Mouse (Mus musculus): ENCODE data around the gene Fads1. TPM values are rescaled to one million over a fixed set of nuclear protein-coding genes. Genes with fewer than 3 reads are reported as not detected.
A peak's percentile ranks its signal among the peaks of the same experiment; 100 is the strongest.

Gene Fads1
- total and polyA plus RNA-seq, 3 experiments = 145 to 366 (median 307) TPM

DNA sequence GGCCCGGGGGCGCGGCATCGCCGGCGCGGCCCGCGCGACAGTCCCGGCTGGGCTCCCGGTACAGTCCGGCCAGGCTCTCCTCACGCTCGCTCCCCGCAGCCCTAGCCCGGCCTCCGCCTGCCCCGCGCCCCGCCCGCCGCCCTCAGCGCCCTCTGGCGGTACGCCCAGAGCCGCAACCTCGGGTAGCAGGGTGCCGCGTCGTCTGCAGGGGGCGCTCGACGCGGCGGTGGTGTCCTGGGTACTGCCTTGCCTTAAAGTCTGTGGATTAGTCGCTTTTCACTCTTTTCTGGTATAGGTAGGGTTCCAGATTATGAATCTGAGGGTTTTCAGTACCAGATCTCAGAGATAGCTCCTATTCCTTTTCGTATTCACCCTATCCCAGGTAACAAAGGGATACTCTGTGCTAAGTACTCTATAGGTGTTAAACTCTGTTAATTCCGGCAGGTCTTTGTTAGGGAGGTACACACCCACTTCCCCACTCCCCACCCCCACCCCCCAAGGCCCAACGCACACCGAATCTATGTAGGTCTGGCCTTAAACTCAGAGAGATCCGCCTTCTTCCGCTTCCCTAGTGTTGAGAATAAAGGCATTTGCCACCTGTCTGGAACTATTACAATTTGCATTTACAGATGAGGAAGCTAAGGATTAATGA lies 58.1 kb downstream of the Fads1 start, which contains the start of gene Myrf:
Gene Myrf (minus strand): TSS at position 95 of the 652 bp plus-strand sequence.
- H3K27me3 ChIP-seq (ENCODE audit: insufficient read depth, low read length) = peaks cover 52% of the 10 kb centered on the region
- no peak for TF ChIP-seq TAL1 (conservative IDR thresholded peaks at IDR 0.05; ENCODE audit: low read depth, low read length)
- peak; percentile 47 for TF ChIP-seq CTCF (IDR thresholded peaks at IDR 0.05; ENCODE audit: low read depth, low read length)
- ATAC-seq (ENCODE audit: extremely low read depth, insufficient number of reproducible peaks, low FRiP score, poor library complexity, severe bottlenecking) (no peak), DNase-seq (ENCODE audit: low spot score) (peak; percentile 28)
- peaks cover 3% of the 10 kb centered on the region; the same call in 1 of the 2 replicates for H3K9me3 ChIP-seq (replicated peaks)
- 0 out of 2 replicates have a peak, but pooled peaks cover 6% of the 10 kb centered on the region for H3K4me1 ChIP-seq (ENCODE audit: insufficient read depth, low read depth, low read length)
- no peak within 1 kb of the TSS for H3K4me3 ChIP-seq (ENCODE audit: low read depth, low read length)
- H3K36me3 ChIP-seq (replicated peaks) = no peaks in the 10 kb centered on the region

GRCm38 (mm10) chr19:10242916-10243315 lies 60.2 kb downstream of the Fads1 start:
- H3K9me3 ChIP-seq (replicated peaks) = peaks cover 3% of the 10 kb centered on the region; the same call in 1 of the 2 replicates
- TF ChIP-seq POLR2AphosphoS5 (IDR thresholded peaks at IDR 0.05; ENCODE audit: insufficient replicate concordance, low read depth, low read length) = no peak
- TF ChIP-seq GATA2 (IDR thresholded peaks at IDR 0.05; ENCODE audit: borderline replicate concordance, low read depth, low read length) = no peak
- TF ChIP-seq CTCF (IDR thresholded peaks at IDR 0.05; ENCODE audit: low read depth, low read length) = no peak
- TF ChIP-seq GATA1 (IDR thresholded peaks at IDR 0.05; ENCODE audit: borderline replicate concordance, low read length) = no peak
- no peak for TF ChIP-seq TAL1 (conservative IDR thresholded peaks at IDR 0.05; ENCODE audit: low read depth, low read length)
- no peak for DNase-seq (ENCODE audit: low spot score)
- ATAC-seq (ENCODE audit: extremely low read depth, insufficient number of reproducible peaks, low FRiP score, poor library complexity, severe bottlenecking) = no peak
- no peaks in the 10 kb centered on the region for H3K36me3 ChIP-seq (replicated peaks)
- no peak overlapping the region for H3K4me3 ChIP-seq (ENCODE audit: low read depth, low read length)
- H3K27me3 ChIP-seq (ENCODE audit: insufficient read depth, low read length) = peaks cover 59% of the 10 kb centered on the region
- H3K4me1 ChIP-seq (ENCODE audit: insufficient read depth, low read depth, low read length) = 0 out of 2 replicates have a peak, but pooled peaks cover 6% of the 10 kb centered on the region

- TF ChIP-seq GATA2 (IDR thresholded peaks at IDR 0.05; ENCODE audit: borderline replicate concordance, low read depth, low read length) (no peak), CTCF (IDR thresholded peaks at IDR 0.05; ENCODE audit: low read depth, low read length) (peak; percentile 35; the same call in 1 of the 2 replicates), GATA1 (IDR thresholded peaks at IDR 0.05; ENCODE audit: borderline replicate concordance, low read length) (no peak), POLR2AphosphoS5 (IDR thresholded peaks at IDR 0.05; ENCODE audit: insufficient replicate concordance, low read depth, low read length) (no peak), TAL1 (conservative IDR thresholded peaks at IDR 0.05; ENCODE audit: low read depth, low read length) (no peak)
- DNase-seq (ENCODE audit: low spot score) (no peak), ATAC-seq (ENCODE audit: extremely low read depth, insufficient number of reproducible peaks, low FRiP score, poor library complexity, severe bottlenecking) (no peak)
- Histone ChIP-seq H3K9me3 (replicated peaks) (peaks cover 3% of the 10 kb centered on the region; the same call in 1 of the 2 replicates), H3K4me1 (ENCODE audit: insufficient read depth, low read depth, low read length) (0 out of 2 replicates have a peak, but pooled peaks cover 6% of the 10 kb centered on the region), H3K27me3 (ENCODE audit: insufficient read depth, low read length) (peaks cover 61% of the 10 kb centered on the region), H3K4me3 (ENCODE audit: low read depth, low read length) (no peak overlapping the region), H3K36me3 (replicated peaks) (no peaks in the 10 kb centered on the region)
These were observed 61.5 kb downstream of the Fads1 start for GRCm38 (mm10) chr19:10244183-10244582.

Other genes starting within 250 kb of the Fads1 start
- 2,660 and 2,681 TPM in 2 replicates for gene Fth1, start 202.3 kb upstream of the Fads1 start, total RNA-seq (2014; fragmentation: Nextera tagmentation)
- 936 and 1,016 TPM in 2 replicates for gene Fth1, start 202.3 kb upstream of the Fads1 start, total RNA-seq (2017)
- 28,412 and 34,236 TPM in 2 replicates for gene Fth1, start 202.3 kb upstream of the Fads1 start, polyA plus RNA-seq (2012)
- gene Best1, start 181.3 kb upstream of the Fads1 start, total RNA-seq (2014; fragmentation: Nextera tagmentation) = not detected in 2 replicates
- gene Best1, start 181.3 kb upstream of the Fads1 start, total RNA-seq (2017) = 0.22 TPM in 1 of 2 replicates, not detected in the other
- 0.03 TPM in 1 of 2 replicates, not detected in the other for gene Best1, start 181.3 kb upstream of the Fads1 start, polyA plus RNA-seq (2012)
- gene Rab3il1, start 181.2 kb upstream of the Fads1 start, total RNA-seq (2014; fragmentation: Nextera tagmentation) = 4.7 and 25.4 TPM in 2 replicates
- gene Rab3il1, start 181.2 kb upstream of the Fads1 start, total RNA-seq (2017) = 2.7 and 3.1 TPM in 2 replicates
- gene Rab3il1, start 181.2 kb upstream of the Fads1 start, polyA plus RNA-seq (2012) = 4.0 and 4.2 TPM in 2 replicates
- gene Fads3, start 141.3 kb upstream of the Fads1 start, total RNA-seq (2014; fragmentation: Nextera tagmentation) = 32.8 and 41.8 TPM in 2 replicates
- gene Fads3, start 141.3 kb upstream of the Fads1 start, total RNA-seq (2017) = 17.0 and 20.1 TPM in 2 replicates
- 46.6 and 48.8 TPM in 2 replicates for gene Fads3, start 141.3 kb upstream of the Fads1 start, polyA plus RNA-seq (2012)
- gene Fads2, start 81.1 kb upstream of the Fads1 start, total RNA-seq (2014; fragmentation: Nextera tagmentation) = 223 and 226 TPM in 2 replicates
- gene Fads2, start 81.1 kb upstream of the Fads1 start, total RNA-seq (2017) = 182 and 199 TPM in 2 replicates
- gene Fads2, start 81.1 kb upstream of the Fads1 start, polyA plus RNA-seq (2012) = 223 and 275 TPM in 2 replicates
- 24.2 and 40.3 TPM in 2 replicates for gene Tmem258, start 21.1 kb downstream of the Fads1 start, total RNA-seq (2014; fragmentation: Nextera tagmentation)
- 178 and 219 TPM in 2 replicates for gene Tmem258, start 21.1 kb downstream of the Fads1 start, total RNA-seq (2017)
- 13.9 and 20.3 TPM in 2 replicates for gene Tmem258, start 21.1 kb downstream of the Fads1 start, polyA plus RNA-seq (2012)
- 23.1 and 30.8 TPM in 2 replicates for gene Fen1, start 21.3 kb downstream of the Fads1 start, total RNA-seq (2014; fragmentation: Nextera tagmentation)
- gene Fen1, start 21.3 kb downstream of the Fads1 start, total RNA-seq (2017) = 167 and 180 TPM in 2 replicates
- 51.2 and 86.3 TPM in 2 replicates for gene Fen1, start 21.3 kb downstream of the Fads1 start, polyA plus RNA-seq (2012)
- gene Myrf, start 57.9 kb downstream of the Fads1 start, total RNA-seq (2014; fragmentation: Nextera tagmentation) = not detected in 2 replicates
- 0.12 and 0.22 TPM in 2 replicates for gene Myrf, start 57.9 kb downstream of the Fads1 start, total RNA-seq (2017)
- gene Myrf, start 57.9 kb downstream of the Fads1 start, polyA plus RNA-seq (2012) = not detected in 2 replicates
- gene Dagla, start 122.0 kb downstream of the Fads1 start, total RNA-seq (2014; fragmentation: Nextera tagmentation) = not detected in 2 replicates
- under 0.01 and 0.11 TPM in 2 replicates for gene Dagla, start 122.0 kb downstream of the Fads1 start, total RNA-seq (2017)
- not detected in 2 replicates for gene Dagla, start 122.0 kb downstream of the Fads1 start, polyA plus RNA-seq (2012)
- 3.8 TPM in 1 of 2 replicates, not detected in the other for gene Syt7, start 206.2 kb downstream of the Fads1 start, total RNA-seq (2014; fragmentation: Nextera tagmentation)
- under 0.01 and 0.05 TPM in 2 replicates for gene Syt7, start 206.2 kb downstream of the Fads1 start, total RNA-seq (2017)
- gene Syt7, start 206.2 kb downstream of the Fads1 start, polyA plus RNA-seq (2012) = not detected in 2 replicates